Mouse (Mus musculus): Measurements from ENCODE around the gene Mcm9.
"Not testable (repeated sequence)": the region's sequence is repeated elsewhere in the genome, so short reads cannot be mapped to it uniquely, and the experiment has no call there.

Mcm9 gene

GRCm38 (mm10) chr10:53502471-53502870 lies 127.8 kb downstream of the Mcm9 start:
- DNase-seq (ENCODE audit: low read depth, low spot score) = no peak

DNA sequence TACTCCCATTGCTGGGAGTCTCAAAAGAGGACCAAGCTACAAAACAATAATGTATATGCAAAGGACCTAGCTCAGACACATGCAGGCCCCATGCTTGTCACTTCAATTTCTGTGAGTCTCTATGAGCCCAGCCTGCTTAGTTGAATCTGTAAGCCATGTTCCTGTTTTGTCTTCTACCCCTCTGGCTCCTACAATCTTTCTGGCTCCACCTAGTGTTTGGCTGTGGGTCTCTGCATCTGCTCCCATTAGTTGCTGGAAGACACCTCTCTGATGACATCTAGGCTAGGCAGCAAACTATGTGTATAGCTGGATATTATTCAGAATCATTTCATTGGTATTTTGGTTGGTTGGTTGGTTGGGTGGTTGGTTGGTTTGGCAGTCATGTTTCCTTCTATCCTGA lies 130.7 kb downstream of the Mcm9 start:
- DNase-seq (ENCODE audit: low read depth, low spot score) = no peak

- not testable (repeated sequence) for DNase-seq (ENCODE audit: low read depth, low spot score)
Measured at GRCm38 (mm10) chr10:53495349-53495748, 134.9 kb downstream of the Mcm9 start.

- DNase-seq (ENCODE audit: low read depth, low spot score) = no peak
Measured at GRCm38 (mm10) chr10:53493954-53494353, 136.3 kb downstream of the Mcm9 start.

Measured in brain, embryonic 18.5 days (tissue).